Mouse (Mus musculus) embryonic facial prominence, embryonic 14.5 days (tissue): ENCODE data around the gene Defb36. TPM values are rescaled to one million over a fixed set of nuclear protein-coding genes. Genes with fewer than 3 reads are reported as not detected.

Experiments used
- polyA plus RNA-seq: library from polyadenylated mRNA; unstranded; fragments of >200 nt; fragmentation: Nextera tagmentation; extraction: Ambion mirVana; gene quantifications from 2 replicates; pipeline ENCODE4 v1.2.1, GENCODE M21; 2014

Defb36 gene
- polyA plus RNA-seq, 1 experiment from 2014 or later: not detected

Other genes starting within 250 kb of the Defb36 start
- gene Nrsn2, start 227.7 kb upstream of the Defb36 start, polyA plus RNA-seq: 2.5 and 2.7 TPM in 2 replicates
- 10.4 and 11.4 TPM in 2 replicates for gene Sox12, start 206.3 kb upstream of the Defb36 start, polyA plus RNA-seq
- gene Zcchc3, start 189.3 kb upstream of the Defb36 start, polyA plus RNA-seq: 29.5 and 36.4 TPM in 2 replicates
- 0.87 and 5.1 TPM in 2 replicates for gene 6820408C15Rik, start 188.7 kb upstream of the Defb36 start, polyA plus RNA-seq
- not detected in 2 replicates for gene Defb23, start 139.7 kb upstream of the Defb36 start, polyA plus RNA-seq
- not detected in 2 replicates for gene Defb20, start 127.3 kb upstream of the Defb36 start, polyA plus RNA-seq
- gene Defb22, start 114.2 kb upstream of the Defb36 start, polyA plus RNA-seq: not detected in 2 replicates
- not detected in 2 replicates for gene Defb26, start 92.6 kb upstream of the Defb36 start, polyA plus RNA-seq
- not detected in 2 replicates for gene Defb28, start 86.1 kb upstream of the Defb36 start, polyA plus RNA-seq
- gene Defb29, start 64.2 kb upstream of the Defb36 start, polyA plus RNA-seq: not detected in 2 replicates
- not detected in 2 replicates for gene Gm17416, start 35.0 kb upstream of the Defb36 start, polyA plus RNA-seq
- gene Defb21, start 31.6 kb upstream of the Defb36 start, polyA plus RNA-seq: not detected in 2 replicates
- gene Defb19, start 24.0 kb upstream of the Defb36 start, polyA plus RNA-seq: not detected in 2 replicates
- not detected in 2 replicates for gene Defb45, start 4.9 kb upstream of the Defb36 start, polyA plus RNA-seq
- gene Defb25, start 18.7 kb downstream of the Defb36 start, polyA plus RNA-seq: 2.3 and 2.7 TPM in 2 replicates
- gene Rem1, start 22.6 kb downstream of the Defb36 start, polyA plus RNA-seq: 4.7 and 7.0 TPM in 2 replicates
- 122 and 134 TPM in 2 replicates for gene H13, start 65.1 kb downstream of the Defb36 start, polyA plus RNA-seq
- gene Mcts2, start 82.7 kb downstream of the Defb36 start, polyA plus RNA-seq: 26.7 and 30.2 TPM in 2 replicates
- gene Id1, start 131.9 kb downstream of the Defb36 start, polyA plus RNA-seq: 128 and 138 TPM in 2 replicates
- gene Cox4i2, start 149.8 kb downstream of the Defb36 start, polyA plus RNA-seq: 19.1 and 27.0 TPM in 2 replicates
- 77.3 and 86.7 TPM in 2 replicates for gene Bcl2l1, start 227.4 kb downstream of the Defb36 start, polyA plus RNA-seq
- 69.3 and 87.9 TPM in 2 replicates for gene Tpx2, start 243.6 kb downstream of the Defb36 start, polyA plus RNA-seq